Mouse (Mus musculus): ENCODE data around the gene Tlr7. TPM values are rescaled to one million over a fixed set of nuclear protein-coding genes. Genes with fewer than 3 reads are reported as not detected.

The Tlr7 gene
- polyA plus RNA-seq, 1 experiment from 2014 or later: 0.49 TPM

- H3K9me3 ChIP-seq (ENCODE audit: control insufficient read depth, low read length): no peaks in the 10 kb centered on the region
- WGBS: 75% methylated on average over 4 of the region's 4 CpGs
Observed at GRCm38 (mm10) chrX:167264086-167264485, 66.3 kb downstream of the Tlr7 start, which contains the start of gene Tlr8. Gene Tlr8, minus strand, starts transcription at chrX:167264329.

GRCm38 (mm10) chrX:167263530-167263929, 66.8 kb downstream of the Tlr7 start:
- H3K36me3 ChIP-seq (ENCODE audit: control insufficient read depth, insufficient read depth, low read length): no peaks in the 10 kb centered on the region
- no peak overlapping the region for H3K27ac ChIP-seq (ENCODE audit: low read depth)
- H3K27me3 ChIP-seq (replicated peaks; ENCODE audit: control insufficient read depth, insufficient read depth, low read length): 0 out of 2 replicates have a peak, but pooled peaks cover 5% of the 10 kb centered on the region
- no peak overlapping the region for H3K9ac ChIP-seq (ENCODE audit: low read length)
- H3K4me1 ChIP-seq (replicated peaks; ENCODE audit: control insufficient read depth, insufficient read depth, low read length): no peaks in the 10 kb centered on the region
- ATAC-seq (replicated peaks; ENCODE audit: low FRiP score, low TSS enrichment, low read depth): no peak
- DNase-seq (ENCODE audit: low spot score): no peak
- 83% methylated on average over 4 of the region's 4 CpGs for WGBS
- no peak overlapping the region for H3K4me3 ChIP-seq (ENCODE audit: low read depth, low read length)
- no peaks in the 10 kb centered on the region for H3K9me3 ChIP-seq (ENCODE audit: control insufficient read depth, low read length)
- H3K4me2 ChIP-seq (ENCODE audit: low read length): no peak overlapping the region

More at GRCm38 (mm10) chrX:167264086-167264485, 66.3 kb downstream of the Tlr7 start, which contains the start of gene Tlr8:
- H3K27ac ChIP-seq (ENCODE audit: low read depth): no peak within 1 kb of the TSS
- H3K27me3 ChIP-seq (replicated peaks; ENCODE audit: control insufficient read depth, insufficient read depth, low read length): 0 out of 2 replicates have a peak, but pooled peaks cover 5% of the 10 kb centered on the region
- H3K9ac ChIP-seq (ENCODE audit: low read length): no peak within 1 kb of the TSS
- H3K36me3 ChIP-seq (ENCODE audit: control insufficient read depth, insufficient read depth, low read length): no peaks in the 10 kb centered on the region
- no peak for ATAC-seq (replicated peaks; ENCODE audit: low FRiP score, low TSS enrichment, low read depth)
- no peak for DNase-seq (ENCODE audit: low spot score)
- no peaks in the 10 kb centered on the region for H3K4me1 ChIP-seq (replicated peaks; ENCODE audit: control insufficient read depth, insufficient read depth, low read length)
- no peak within 1 kb of the TSS for H3K4me2 ChIP-seq (ENCODE audit: low read length)
- no peak within 1 kb of the TSS for H3K4me3 ChIP-seq (ENCODE audit: low read depth, low read length)

Other genes starting within 250 kb of the Tlr7 start
- gene Tmsb4x, start 121.2 kb downstream of the Tlr7 start, polyA plus RNA-seq (2014; fragmentation: Nextera tagmentation; extraction: Ambion mirVana): 3,370 and 3,374 TPM in 2 replicates
- gene Tlr8, start 66.2 kb downstream of the Tlr7 start, polyA plus RNA-seq (2014; fragmentation: Nextera tagmentation; extraction: Ambion mirVana): 0.26 and 0.45 TPM in 2 replicates
- gene Prps2, start 52.2 kb upstream of the Tlr7 start, polyA plus RNA-seq (2014; fragmentation: Nextera tagmentation; extraction: Ambion mirVana): 37.1 and 38.0 TPM in 2 replicates

Data from intestine, embryonic 14.5 days (tissue).